Mouse (Mus musculus): ENCODE results near the gene Rpgr. TPM values are rescaled to one million over a fixed set of nuclear protein-coding genes. Genes with fewer than 3 reads are reported as not detected.

Gene Rpgr
- 1 to 10 TPM; 1.4 to 1.7 TPM for total RNA-seq (2023)

DNA sequence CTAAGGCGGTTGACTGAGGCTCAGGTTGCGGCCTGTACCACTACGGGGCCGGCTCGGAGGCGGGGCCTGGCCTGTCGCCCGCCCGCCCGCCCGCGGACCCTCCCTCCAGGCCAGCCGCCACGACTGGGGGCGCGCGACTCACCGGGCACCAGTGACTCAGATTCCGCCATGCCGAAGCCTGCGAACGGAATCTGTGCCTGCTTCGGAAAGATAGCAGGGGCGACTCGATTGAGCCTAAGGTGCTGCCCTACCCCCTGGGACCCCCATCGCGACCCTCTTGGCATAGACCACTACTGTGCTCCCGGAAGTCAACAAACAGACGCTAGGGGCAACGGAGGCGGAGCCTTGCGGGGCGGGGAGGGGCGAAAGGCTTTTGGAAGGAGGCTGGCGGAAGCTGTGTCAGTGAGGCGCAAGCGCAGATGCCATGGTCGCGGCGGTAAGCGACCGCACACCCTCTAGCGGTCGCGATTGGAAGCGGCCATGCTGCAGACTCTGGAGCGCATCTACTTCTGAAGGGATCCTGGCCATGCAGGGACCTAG lies at the start of gene Rpgr:
Gene Rpgr (minus strand): TSS at position 511 of the 540 bp plus-strand sequence.

GRCm38 (mm10) chrX:10251852-10252504 lies 35.3 kb upstream of the Rpgr start, which contains the start of gene Otc:
Gene Otc, plus strand, starts transcription at chrX:10252305.

DNA sequence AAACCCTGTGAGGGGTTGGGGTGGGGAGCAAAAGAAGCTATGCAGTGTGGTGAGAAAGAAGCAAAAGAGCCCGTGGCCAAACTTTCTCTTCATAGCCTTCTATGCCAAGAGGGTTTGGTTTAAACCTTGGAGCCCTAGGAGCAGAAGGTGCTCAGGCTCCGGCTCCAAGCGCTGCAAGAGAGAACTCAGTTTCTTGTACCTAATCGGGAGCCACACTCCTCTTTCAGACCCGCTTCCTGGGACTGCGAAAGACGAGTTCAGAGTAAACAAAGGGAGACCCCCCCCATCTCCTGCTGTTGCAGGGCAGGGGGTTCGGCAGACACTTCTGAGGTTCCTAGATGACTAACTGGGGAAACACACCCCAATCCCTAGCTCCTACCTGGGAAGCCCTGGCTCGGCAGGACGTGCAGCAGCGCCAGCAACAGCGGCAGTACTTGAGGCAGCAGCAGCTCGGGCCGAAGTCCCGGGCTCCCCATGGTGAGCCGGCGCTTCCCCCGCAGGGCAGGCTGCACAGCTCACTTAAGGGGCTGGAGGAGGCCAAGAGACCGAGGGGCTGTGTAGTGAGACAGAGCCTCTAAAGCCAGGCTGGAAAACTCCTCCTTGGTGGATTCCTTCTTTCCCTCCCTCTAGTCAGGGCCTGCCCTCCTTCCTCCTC lies 99.5 kb downstream of the Rpgr start, which contains the start of gene Srpx:
Gene Srpx (minus strand): TSS at position 645 of the 655 bp plus-strand sequence.

Other genes starting within 250 kb of the Rpgr start
- gene Srpx, start 99.2 kb downstream of the Rpgr start, total RNA-seq (2023) = under 1 TPM; 0.18 to 0.35 TPM
- gene Otc, start 35.4 kb upstream of the Rpgr start, total RNA-seq (2023) = not detected

All from neutrophil, adult 59 days (primary cell).